Mouse (Mus musculus) left cerebral cortex, adult 18-20 months (tissue): Measurements from ENCODE around the gene Areg. TPM values are rescaled to one million over a fixed set of nuclear protein-coding genes. Genes with fewer than 3 reads are reported as not detected.
A peak's percentile ranks its signal among the peaks of the same experiment; 100 is the strongest.

ENCODE experiments used
- DNase-seq, 2 experiments: peaks; one replicate each; pipeline ENCODE4 v3.0.0; 2021 to 2022; ENCODE audit warnings: low spot score in 2 of 2, mixed read lengths in 1 of 2
- long read RNA-seq, 2 experiments: library from polyadenylated mRNA; stranded (forward); transcript quantifications; one replicate each; pipeline ENCODE4 v2.0.0; 2021
- total RNA-seq, 2 experiments: library from RNA; stranded (reverse); gene quantifications; 2 replicates each; pipeline ENCODE4 v1.2.3; 2021

Gene Areg
- under 1 TPM; 0.30 to 0.37 TPM for total RNA-seq
- long read RNA-seq, experiment 1, partial matches to known transcripts, result 0 of 1 reads
- long read RNA-seq, experiment 1, other reads (novel, unspliced or antisense), result 0 of 1 reads
- long read RNA-seq, experiment 2, result 0 reads

- peak; percentile 47 to 60 for DNase-seq
Measured at GRCm38 (mm10) chr5:91139446-91139873, at the start of gene Areg. Areg (plus strand) TSS chr5:91139599.

- no peak for DNase-seq
Measured at GRCm38 (mm10) chr5:91090301-91090700, 49.1 kb upstream of the Areg start.

DNA sequence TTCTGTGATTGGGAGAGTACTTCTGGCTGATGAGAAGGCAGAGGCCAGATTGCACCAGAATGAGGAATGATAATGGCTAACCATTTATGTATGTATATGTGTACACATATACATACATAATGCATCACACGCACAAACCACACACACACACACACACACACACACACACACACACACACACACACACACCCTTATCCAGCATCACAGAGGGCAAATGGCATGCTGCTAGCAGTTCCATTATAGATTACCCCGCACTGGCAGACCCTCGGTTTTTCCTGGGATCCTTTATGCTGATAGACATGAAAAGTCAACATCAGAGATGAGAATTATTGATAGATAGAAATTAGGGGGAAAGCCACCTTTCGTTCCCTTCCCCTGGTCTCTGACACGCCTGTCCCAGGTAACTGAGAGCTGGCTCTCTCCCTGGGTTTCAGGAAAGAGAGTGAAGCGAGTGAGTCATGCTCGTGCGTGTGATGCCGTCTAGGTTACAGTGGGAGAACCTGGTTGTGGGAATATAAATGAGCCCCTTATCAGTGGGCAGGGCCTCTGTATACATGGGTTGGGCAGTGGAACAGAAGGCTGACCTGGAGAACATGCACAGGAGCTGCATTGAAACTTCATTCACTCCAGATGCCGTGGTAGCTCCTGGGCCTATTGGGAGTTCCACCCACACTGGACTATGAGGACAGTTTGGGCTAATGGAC, 41.3 kb upstream of the Areg start:
- DNase-seq, result no peak

- DNase-seq, result peak in 1 of 2 experiments; percentile 1
Measured at GRCm38 (mm10) chr5:91101742-91102141, 37.7 kb upstream of the Areg start.

DNA sequence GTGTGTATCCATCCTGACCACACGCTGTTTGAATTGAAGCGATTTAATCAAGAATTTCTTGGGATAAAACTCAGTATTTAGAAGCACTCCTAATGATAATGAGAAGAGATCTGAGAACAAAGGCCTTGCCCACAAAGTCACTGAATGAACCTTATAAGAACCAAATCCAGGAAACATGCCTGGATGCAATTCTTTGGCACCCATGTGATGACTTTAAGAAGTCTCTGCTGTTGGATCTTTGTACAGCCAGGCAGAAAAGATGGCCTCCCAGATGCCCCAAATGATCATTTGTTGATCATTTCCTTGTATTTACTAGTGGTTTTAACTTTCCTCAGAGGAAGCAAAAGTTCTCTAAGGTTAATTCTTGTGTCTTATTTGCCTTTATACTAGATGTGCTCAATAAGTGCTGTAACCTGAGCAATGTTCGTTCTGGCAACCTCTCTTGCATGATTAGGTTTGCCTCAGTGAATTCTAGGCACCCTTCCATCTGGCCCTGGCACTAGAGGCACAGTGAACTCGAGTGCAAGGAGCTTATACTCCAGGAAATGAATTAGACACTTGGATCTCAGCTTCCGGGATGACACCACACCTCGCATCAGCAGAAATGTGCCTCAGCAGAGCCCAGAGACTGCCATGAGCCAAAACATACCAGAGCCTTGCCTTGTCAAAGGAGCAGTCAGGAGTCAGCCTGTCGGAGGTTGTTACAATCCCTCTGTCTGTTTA, 35.3 kb upstream of the Areg start:
- no peak for DNase-seq

DNA sequence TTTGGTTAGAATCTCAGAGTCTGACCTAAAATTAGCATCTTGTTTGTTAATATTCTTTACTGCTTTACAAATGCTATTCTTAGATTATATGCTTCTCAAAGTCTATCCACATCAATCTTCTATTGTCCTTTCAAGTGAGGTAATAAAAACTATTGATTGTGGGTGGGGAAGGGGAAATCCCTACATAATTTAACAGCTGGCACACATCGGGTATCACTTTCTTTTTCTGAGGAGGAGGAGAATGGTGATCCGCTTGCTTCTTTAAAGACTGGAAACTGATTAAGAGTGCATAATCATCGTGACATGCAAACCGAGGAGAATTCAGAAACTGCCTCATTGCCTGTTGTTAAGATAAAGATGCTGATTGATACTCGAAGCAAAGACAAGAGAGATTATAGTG, 33.2 kb upstream of the Areg start:
- no peak for DNase-seq

DNA sequence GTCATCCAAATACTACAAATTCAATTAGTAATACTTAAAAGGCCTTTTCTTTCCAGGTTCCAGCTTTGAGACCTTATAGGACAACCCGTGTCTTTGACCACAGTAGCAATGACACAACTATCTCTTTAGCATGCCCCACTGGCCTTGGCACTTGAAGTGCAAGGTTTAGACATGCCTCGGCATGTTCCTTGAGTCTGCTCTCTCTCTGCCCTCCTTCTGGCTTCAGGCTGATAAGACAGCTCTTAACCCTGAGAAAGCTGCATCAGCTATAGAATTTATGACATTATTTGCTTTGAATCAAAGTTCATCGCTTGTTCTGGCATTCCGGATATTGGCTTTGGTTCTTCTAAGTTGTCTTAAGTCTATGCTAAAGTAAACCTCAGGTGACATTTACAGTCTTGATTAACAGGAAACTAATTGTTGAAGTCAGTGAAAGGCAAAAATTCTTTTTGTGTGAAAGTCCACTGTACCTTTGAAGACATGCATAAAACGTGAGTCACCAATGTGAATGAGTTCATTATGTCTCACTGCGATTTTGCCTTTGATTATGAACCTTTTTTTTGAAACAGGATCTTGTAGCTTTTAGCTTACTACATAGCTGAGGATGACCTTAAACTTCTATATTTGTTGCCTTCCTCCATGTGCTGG, 29.3 kb upstream of the Areg start:
- DNase-seq, result no peak

GRCm38 (mm10) chr5:91111019-91111418, 28.4 kb upstream of the Areg start:
- no peak for DNase-seq

DNA sequence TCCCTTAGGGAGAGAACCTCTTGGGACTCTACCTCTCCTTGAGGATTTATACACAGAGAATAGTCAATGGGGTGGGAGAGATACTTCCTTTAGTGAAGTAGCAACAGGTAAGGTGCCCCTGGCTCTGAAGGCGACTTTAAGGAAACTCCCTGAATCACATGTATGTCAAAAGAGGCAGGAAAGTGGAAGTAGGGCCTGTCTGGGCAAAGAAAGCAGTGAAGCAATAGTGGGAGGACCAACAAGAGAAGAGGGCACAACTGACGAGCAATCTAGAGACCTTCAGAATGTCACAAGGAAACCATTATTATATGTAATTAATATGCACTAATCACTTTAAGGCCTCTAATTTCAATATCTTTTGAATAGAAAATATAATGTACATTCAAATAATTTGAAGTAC, 25.4 kb upstream of the Areg start:
- no peak for DNase-seq

- no peak for DNase-seq
Measured at GRCm38 (mm10) chr5:91114574-91114973, 24.8 kb upstream of the Areg start.

DNA sequence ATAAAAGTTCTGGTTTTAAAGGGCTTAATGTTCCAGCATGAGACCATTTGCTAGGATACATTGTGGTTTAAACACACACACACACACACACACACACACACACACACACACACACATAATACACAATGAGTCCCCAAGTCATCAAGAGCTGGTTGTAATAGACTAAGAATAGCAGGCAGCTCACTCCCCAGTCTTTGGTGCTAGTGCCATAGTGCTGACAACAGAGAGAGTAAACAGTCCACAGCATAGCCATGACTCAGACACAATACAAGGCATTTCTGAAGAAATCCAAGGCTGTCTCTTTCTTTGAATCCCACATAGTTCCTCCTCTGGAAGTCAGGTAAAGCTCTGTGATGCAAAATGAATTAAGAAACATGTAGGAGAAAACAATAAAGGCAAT, 20.8 kb upstream of the Areg start:
- DNase-seq, result no peak

DNA sequence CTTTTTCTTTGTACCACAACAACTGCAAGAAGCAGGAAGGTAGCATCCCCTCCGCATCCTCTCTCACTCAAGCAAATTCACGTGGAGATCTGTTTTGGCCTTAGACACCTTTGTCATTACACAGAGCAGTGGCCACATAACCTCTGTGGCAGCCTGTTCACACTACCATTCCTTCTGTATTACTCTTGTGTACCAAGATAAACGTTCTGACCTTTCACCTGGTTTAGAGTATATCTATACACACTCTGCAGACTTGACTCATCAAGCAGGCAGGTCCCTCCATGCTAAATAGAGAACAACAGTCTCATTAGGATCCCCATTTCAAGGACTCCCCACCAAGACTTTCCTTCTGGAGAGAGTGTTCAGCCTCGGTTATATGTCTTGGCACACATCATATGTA, 16.0 kb upstream of the Areg start:
- DNase-seq, result no peak

- DNase-seq, result no peak
Measured at GRCm38 (mm10) chr5:91124140-91124539, 15.3 kb upstream of the Areg start.

GRCm38 (mm10) chr5:91126623-91127022, 12.8 kb upstream of the Areg start:
- no peak for DNase-seq

DNA sequence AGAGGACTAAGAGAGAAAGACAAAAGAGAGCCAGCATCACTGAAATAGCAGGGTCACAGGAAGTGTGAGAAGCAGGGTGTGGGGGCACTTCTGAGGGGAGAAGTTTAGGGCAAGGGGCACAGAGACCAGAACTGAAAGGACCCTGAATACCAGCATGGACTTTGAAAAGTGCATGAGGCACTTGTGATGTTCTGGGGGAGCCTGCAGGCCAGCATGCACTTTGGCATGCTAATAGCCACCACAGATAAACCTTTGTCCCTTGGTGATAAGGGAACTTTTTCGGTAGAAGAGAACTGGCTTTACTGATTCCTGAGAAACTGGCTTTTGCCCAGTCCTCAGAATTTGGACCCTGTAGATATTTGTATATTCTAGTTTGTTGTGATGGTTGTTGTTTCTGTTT, 4.4 kb upstream of the Areg start:
- DNase-seq, result no peak

DNA sequence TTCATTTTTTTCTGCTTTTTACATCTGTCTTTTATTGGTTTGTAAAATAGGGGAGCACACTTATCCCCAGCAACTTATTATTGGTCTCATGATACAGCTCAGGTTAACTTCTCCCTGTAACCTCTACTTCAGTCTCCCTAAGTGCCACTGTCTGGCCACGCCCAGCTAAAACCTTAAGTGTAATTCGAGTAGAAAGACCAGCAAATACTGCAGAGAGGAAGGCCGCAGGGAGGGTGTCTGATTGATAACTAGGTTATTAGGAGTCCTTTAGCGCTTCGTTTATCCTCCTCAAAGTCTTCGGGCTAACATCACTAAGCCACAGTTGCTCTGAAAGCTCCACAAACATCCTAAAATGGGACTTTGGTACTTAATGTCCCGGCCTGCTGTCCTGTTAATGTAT, 429 bp upstream of the Areg start:
- no peak for DNase-seq

- DNase-seq, result no peak
Measured at GRCm38 (mm10) chr5:91140896-91141448, 1.6 kb downstream of the Areg start.

- peak; percentile 10 to 43 for DNase-seq
Measured at GRCm38 (mm10) chr5:91144971-91145370, 5.6 kb downstream of the Areg start.

DNA sequence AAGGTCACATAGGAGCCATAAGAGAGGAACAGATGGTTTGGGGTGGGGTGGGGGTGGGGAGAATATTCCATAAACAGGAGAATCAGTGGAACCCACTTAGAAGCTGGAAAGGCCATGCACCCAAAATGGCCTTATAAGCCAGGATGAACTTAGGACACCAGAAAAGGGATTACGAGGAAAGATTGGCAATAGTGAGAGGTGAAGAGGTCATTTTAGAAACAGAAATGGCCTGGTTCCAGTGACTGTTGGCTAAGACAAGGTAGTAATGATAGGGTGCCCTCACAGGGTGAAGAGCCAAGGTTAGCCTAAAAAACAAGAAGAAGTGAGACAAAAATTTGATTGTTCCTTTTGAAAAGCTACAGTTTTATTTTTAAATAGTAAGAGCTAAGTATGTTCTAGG, 7.6 kb downstream of the Areg start:
- no peak for DNase-seq

DNA sequence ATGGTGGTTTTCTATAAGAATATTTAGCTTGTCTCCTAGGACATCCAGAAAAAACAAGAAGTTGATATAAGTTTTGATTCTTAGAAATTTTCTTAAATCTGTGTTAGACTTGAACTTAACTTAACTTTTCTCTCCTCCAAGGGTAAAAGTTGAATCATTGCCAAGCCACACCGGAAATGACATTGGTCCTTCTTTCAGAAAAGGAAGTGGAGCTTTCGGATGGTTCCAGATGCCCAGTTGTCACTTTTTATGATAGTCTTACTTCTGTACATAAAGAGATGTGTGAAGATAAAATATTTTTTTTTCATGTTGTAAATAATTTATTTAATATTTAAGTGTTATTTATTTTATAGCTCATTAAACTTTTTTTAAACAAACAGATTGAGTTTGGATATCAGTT, 8.7 kb downstream of the Areg start:
- no peak for DNase-seq

- DNase-seq, result no peak
Measured at GRCm38 (mm10) chr5:91156677-91157076, 17.3 kb downstream of the Areg start.

GRCm38 (mm10) chr5:91157169-91157568, 17.8 kb downstream of the Areg start:
- no peak for DNase-seq
